Mouse (Mus musculus) embryo, embryonic 11 days (tissue): ENCODE data around the gene Sec14l1.

ENCODE experiments used
- DNase-seq: peaks from one replicate; pipeline ENCODE4 v3.0.0-alpha.2; 2015

Gene Sec14l1

DNA sequence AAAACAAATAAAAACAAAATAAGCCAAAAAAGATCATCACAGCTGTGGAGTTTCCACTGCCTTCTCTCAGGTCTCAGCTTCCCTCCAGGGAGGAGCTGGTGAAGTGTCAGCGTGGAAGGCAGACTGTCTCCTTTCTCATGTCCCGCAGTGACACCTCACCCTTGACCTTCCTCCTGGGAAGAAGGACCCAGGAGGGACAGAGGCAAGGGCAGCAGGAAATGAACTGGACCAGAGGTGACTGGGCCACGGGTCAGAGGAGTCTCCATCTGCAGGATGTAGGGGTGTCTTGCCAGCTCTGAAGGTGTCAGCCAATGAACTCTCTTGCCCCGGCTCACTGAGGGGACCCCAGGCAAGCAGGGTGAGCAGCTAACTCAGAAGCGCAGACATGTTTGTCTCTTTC, 76.6 kb downstream of the Sec14l1 start:
- no peak for DNase-seq

DNA sequence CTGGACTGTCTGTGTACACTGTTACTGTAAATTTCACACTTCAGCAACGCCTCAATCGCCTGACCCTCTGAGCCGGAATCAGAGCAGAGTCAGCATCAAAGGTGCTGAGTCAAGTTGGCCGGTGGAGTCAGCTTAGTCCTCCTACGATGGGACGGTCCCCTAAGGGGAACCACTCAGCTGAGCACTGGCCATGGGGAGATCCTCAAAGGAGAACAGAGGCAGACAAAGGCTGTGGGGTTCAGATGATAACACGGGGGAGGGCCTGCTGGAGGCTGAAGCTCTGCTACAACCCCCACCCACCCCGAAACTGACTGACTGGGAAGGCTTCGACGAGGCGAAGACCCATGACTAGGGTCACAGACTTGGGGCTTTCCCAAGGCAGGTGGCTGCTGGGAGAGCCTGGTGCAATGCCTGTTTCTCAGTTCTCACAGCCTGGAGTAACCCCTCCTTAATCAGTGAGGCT, 79.5 kb downstream of the Sec14l1 start:
- DNase-seq, result no peak

DNA sequence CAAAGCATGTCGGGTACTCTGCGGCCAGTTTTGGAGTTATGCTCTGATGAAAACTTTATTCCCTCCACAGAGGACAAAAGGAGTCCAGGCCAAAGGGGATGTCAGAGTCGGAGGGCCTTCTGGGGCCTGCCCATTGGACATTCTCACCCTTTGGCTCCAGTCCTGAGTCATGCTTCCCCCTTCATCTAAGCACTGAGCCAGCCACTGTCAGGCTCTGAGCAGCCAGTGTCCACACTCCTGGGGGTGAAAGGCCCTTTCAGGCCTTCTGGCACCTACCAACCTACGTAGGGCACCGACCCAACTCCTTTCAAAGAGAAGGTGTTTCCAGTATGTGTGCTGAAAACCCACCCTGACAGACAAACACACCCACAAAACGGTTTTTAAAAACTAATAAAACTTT, 80.6 kb downstream of the Sec14l1 start:
- DNase-seq, result no peak

DNA sequence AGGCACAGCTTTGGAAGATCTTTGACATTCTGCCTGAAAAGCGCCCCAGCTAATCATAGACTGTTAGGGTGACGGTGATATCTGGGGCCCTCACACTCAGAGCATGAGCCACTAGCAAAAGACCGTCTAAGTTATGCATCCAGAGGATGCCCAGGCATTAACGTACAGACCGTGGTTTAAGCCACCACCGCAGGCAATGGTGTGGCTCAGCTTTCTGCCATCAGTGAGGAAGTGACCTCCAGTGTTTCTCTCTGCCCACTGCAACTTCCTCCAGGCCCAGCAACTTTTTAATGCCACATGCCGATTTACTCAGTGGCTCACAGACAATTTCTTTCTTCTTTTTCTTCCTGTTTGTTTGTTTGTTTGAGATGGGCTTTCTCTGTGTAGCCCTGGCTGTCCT, 81.7 kb downstream of the Sec14l1 start:
- DNase-seq, result no peak

DNA sequence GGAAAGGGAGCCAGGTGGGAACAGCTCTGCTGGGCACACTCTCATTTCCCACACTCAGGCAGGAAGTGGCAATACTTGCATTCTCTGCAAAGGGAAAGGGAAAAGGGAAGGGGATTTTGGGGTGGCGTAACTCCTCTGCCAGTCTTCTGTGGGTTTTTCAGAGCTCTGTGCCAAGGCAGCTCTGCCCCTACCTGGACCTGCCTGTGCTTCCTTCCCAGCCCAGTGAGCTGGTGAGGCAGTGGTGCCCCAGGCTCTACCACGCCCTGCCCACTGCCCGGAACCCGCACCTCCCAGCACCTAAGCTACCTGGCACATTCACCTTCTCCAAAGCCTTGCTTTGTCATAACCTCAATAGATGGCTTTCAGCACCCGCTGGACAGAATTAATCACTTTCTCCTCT, 83.2 kb downstream of the Sec14l1 start:
- DNase-seq, result no peak

DNA sequence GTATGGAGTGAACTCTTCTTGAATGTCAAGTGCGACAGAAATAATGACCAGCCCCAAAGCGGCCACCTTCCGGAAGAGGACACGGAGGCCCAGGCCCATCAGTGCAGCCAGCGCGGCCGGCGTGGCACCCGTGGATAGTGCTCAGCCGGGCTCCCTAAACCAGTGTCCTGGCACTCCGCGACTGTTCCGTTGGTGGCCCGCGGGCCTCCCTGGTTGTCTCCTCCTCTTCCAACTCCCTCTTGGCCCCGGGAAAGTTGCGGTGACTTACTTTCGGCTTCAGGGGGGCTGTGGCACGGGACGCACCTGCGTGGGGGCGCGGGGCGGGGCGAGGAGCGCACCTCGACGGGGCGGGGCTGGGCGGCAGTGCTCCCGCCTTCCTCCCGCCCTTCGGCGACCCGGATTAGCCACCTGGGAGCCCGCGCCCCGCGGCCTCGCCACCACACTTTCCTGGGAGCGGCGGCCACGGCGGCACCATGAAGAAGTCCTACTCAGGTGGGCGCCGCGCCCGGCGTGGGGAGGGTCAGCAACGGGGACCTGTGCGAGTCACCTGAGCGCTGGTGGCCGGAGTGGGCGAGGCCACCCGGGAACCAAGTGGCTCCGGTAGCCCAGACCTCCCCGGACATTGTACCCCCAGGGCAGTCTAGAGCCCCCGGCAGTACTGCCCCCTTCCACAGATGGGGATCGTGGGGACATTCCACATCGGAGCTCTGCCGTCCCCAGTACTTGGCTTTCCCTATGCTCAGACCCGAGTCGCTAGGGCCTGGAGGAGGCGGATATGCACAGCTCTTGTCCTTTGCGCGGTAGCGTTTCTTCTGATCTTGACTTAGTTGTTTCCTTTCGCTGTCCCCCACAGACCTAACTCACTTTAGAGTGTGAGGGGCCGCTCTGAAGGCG, 84.6 kb downstream of the Sec14l1 start, which contains the start of gene Sept9:
Gene Sept9, plus strand, starts transcription at position 380 of the 894 bp plus-strand sequence.
- peak; percentile 48 for DNase-seq

DNA sequence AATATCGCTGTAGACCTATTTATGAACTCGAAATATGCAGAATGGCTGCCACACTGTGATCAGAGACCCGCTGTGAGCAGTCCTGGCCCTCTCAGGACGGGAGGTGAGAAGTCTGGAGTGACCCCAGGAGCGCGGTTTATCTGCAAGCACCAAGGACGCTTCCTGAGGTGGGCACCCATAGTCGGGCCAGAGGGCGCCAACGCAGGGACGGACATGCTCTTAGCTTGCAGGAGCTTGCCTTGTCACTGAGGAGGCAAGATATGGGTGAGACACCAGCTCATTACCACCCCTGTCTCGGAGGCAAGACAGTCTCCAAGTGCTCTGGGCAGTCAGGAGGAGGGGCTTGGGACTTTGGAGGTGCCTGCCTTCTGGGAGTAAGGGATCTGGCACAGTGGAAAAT, 86.9 kb downstream of the Sec14l1 start:
- DNase-seq, result no peak

DNA sequence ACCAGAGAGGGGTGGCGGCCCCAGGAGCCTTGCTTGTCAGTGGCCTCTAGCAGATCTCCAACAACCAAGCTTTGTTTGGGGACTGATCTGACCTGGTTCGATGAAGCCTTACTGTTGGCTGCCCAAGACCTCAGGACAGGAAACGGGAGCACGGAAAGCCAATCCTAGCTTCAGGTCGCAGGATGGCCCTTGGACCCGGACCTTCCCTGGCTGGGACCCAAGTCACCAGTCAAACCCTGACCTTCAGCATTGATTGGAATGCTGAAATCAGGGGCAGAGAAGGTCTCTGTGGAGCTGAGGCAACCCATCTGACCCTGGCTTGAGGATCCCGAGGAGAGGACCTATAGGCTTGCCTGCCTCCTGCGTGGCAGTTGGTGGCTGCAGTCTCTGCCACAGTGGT, 89.6 kb downstream of the Sec14l1 start:
- no peak for DNase-seq

DNA sequence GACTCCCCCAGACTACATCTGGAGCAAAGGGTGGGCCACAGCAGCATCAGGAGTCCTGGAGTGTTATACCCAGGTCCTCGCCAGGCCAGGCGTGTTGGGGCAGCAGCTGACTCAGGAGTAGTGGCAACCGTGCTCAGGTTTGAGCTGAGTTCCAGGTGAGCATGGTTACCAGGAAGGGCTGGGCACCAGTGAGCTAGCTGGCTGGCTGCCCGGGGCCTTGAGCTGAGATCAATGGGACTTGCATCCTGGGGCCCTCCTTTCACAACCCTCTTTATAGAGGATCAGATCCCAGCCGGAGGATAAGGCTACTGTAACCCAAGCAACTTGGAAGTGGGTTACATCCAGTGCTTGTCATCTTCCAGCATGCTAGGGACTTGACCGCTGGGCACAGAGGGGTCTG, 90.1 kb downstream of the Sec14l1 start:
- no peak for DNase-seq

DNA sequence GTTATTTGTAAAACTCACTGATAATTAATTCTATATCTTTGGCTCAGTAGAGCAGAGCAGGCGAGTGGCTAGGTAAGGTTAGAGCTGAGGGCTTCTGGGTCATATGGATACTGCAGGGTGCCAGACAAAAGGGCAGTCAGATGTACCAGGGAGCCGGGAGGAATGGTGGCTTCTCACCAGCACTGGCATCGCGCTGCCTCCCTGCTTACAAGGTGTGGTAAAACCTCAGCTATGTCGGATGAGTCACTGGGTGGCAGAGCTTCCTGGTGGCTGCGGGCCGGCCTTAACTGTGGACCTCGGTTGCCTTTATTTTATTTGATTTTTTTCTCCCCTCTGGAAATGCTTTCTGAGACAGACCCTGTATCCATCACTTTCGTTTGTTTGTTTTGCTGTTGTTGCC, 90.5 kb downstream of the Sec14l1 start:
- no peak for DNase-seq

DNA sequence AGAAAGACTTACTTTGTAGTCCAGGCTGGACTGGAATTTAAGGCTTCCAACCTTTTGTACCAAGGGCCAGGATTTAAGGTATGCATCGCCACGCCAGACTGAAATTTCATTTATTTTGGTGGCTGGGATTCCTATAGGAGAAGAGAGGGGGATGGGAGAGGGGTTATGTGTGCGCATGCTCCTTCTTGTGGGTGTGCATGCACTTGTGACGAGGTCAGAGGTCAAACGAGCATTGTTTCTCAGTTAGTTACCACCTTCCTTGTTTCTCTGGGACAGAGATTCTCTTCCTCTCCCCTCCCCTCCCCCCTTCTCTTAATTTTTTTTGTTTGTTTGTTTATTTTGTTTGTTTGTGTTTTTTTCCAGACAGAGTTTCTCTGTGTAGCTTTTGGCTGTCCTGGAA, 92.5 kb downstream of the Sec14l1 start:
- peak; percentile 33 for DNase-seq

DNA sequence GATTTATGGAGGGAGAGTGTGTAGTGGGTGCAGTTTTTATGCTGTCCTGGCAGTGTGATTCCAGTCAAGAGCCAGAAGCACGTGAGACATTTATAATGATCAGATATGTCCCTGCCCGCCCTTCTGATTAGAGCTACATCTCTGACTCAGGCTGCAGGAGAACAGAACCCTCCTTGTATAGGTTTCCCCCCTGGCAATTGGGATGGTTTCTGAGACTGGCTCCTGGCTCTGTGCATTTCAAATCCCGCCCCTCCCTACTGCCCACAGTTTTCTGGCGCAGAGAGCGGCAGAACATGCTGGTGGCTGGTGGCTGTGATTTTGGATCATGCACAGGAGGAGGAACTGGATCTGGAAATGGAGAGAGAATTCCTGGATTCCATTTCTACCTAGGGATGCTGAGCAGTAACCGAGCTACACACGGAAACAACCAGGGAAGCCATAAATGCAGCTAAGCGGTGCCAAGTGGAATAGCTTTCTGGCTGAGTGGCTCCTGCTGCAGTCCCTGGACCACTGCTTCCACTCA, 93.2 kb downstream of the Sec14l1 start:
- DNase-seq, result no peak
